Mouse (Mus musculus): ENCODE measurements around the gene Myo5c.

The Myo5c gene

GRCm38 (mm10) chr9:75231841-75232746 lies at the start of gene Myo5c:
Gene Myo5c, plus strand, starts transcription at chr9:75232020.
- DNase-seq = peak; percentile 75 to 87

- no peak for DNase-seq
Measured at GRCm38 (mm10) chr9:75187646-75188260, 44.1 kb upstream of the Myo5c start.

GRCm38 (mm10) chr9:75193858-75194257 lies 38.0 kb upstream of the Myo5c start:
- DNase-seq = no peak

- no peak for DNase-seq
Measured at GRCm38 (mm10) chr9:75196335-75196734, 35.5 kb upstream of the Myo5c start.

- DNase-seq = peak in 1 of 2 experiments; percentile 18
Measured at GRCm38 (mm10) chr9:75197297-75197696, 34.5 kb upstream of the Myo5c start.

GRCm38 (mm10) chr9:75201506-75201905 lies 30.3 kb upstream of the Myo5c start:
- no peak for DNase-seq

- no peak for DNase-seq
Measured at GRCm38 (mm10) chr9:75202036-75202435, 29.8 kb upstream of the Myo5c start.

GRCm38 (mm10) chr9:75209246-75209645 lies 22.6 kb upstream of the Myo5c start:
- DNase-seq = no peak

- DNase-seq = no peak
Measured at GRCm38 (mm10) chr9:75210269-75210668, 21.6 kb upstream of the Myo5c start.

- no peak for DNase-seq
Measured at GRCm38 (mm10) chr9:75214743-75215413, 16.9 kb upstream of the Myo5c start.

GRCm38 (mm10) chr9:75219942-75220341 lies 11.9 kb upstream of the Myo5c start:
- no peak for DNase-seq

GRCm38 (mm10) chr9:75221420-75222287 lies 10.2 kb upstream of the Myo5c start:
- DNase-seq = peak; percentile 57 to 78

- DNase-seq = no peak
Measured at GRCm38 (mm10) chr9:75232860-75233259, 1.0 kb downstream of the Myo5c start.

- DNase-seq = peak; percentile 53 to 82
Measured at GRCm38 (mm10) chr9:75234271-75234741, 2.5 kb downstream of the Myo5c start.

- no peak for DNase-seq
Measured at GRCm38 (mm10) chr9:75234983-75235627, 3.3 kb downstream of the Myo5c start.

GRCm38 (mm10) chr9:75235696-75236095 lies 3.9 kb downstream of the Myo5c start:
- DNase-seq = no peak

GRCm38 (mm10) chr9:75236416-75237308 lies 4.8 kb downstream of the Myo5c start:
- DNase-seq = peak; percentile 68 to 81

GRCm38 (mm10) chr9:75238179-75238578 lies 6.4 kb downstream of the Myo5c start:
- no peak for DNase-seq

- no peak for DNase-seq
Measured at GRCm38 (mm10) chr9:75243052-75243451, 11.2 kb downstream of the Myo5c start.

- DNase-seq = peak; percentile 71 to 81
Measured at GRCm38 (mm10) chr9:75243730-75244406, 12.0 kb downstream of the Myo5c start.
